8 mouse cellular contexts compared by ENCODE assay signal in the genomic region with DNA sequence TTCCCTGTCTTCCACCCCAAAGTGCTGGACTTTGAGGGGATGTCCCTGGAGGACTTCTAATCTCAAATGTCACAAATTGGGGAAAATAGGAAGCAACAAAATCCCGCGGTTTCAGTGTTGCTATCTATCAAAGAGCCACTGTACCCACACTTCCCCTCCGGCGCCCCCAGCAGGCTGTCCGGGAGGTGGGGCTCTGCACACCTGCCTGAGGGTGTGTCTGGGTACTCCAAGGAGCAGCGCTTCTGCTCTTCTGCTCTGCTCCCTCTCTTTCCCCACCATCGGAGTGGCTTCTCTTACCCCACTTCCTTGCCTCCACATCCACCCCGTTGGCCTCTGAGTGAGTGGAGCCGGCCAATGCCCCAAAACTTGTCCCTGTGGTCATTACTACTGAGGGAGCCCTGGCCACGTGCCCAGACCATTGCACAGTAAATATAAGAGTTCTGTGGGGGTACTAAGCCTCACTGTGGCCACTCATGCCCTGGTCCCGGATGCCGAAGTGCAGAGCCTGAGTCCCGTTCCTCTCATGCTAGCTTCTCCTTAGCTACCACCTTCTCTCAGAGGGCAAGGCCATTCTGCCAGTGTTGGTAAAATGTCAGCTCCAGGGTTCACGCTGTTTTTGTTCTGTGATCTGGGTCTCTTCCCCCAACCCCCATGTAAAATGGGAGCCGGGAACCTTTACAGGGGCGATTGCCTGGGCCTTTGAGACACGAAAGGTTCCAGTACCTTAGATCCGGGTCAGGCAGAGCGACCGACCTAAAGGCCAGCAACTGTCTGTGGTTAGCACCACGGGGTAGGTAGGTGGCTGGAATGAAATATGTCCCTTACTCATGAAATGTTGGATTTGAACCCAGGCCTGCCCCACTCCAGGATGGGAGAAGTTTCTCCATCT. TPM values are rescaled to one million over a fixed set of nuclear protein-coding genes. Genes with fewer than 3 reads are reported as not detected.
DNase-seq lines count a peak whose midpoint lies in the region; ATAC-seq lines count a peak whose summit lies in the region.

No protein-coding gene starts in this region.

- no peak for ATAC-seq in hindbrain, embryonic 11.5 days (ENCODE audit: low FRiP score)
- ATAC-seq in liver, embryonic 13.5 days (ENCODE audit: low read depth) = no peak
- no peak for ATAC-seq in neural tube, embryonic 14.5 days (ENCODE audit: low read depth)

- H3K4me3 ChIP-seq in embryonic facial prominence, embryonic 10.5 days = peak overlapping the region; percentile 71
- H3K4me3 ChIP-seq in hindbrain, embryonic 11.5 days (ENCODE audit: low read depth, low read length) = peak overlapping the region; percentile 35; the same call in 1 of the 2 replicates
- H3K4me3 ChIP-seq in liver, embryonic 13.5 days (replicated peaks) = peak overlapping the region; percentile 60
- peak overlapping the region; percentile 39; the same call in 1 of the 2 replicates for H3K4me3 ChIP-seq in neural tube, embryonic 14.5 days (ENCODE audit: low read depth, low read length)

- no peak overlapping the region for H3K9ac ChIP-seq in hindbrain, embryonic 11.5 days (ENCODE audit: low read depth, low read length)
- H3K9ac ChIP-seq in liver, embryonic 13.5 days = peak overlapping the region; percentile 71
- H3K9ac ChIP-seq in neural tube, embryonic 14.5 days (replicated peaks; ENCODE audit: low read depth, low read length) = no peak overlapping the region

- H3K9me3 ChIP-seq in embryonic facial prominence, embryonic 10.5 days = no peaks in the 10 kb centered on the region
- H3K9me3 ChIP-seq in hindbrain, embryonic 11.5 days (ENCODE audit: control insufficient read depth, low read length) = no peaks in the 10 kb centered on the region
- H3K9me3 ChIP-seq in liver, embryonic 13.5 days (replicated peaks) = no peaks in the 10 kb centered on the region
- no peaks in the 10 kb centered on the region for H3K9me3 ChIP-seq in neural tube, embryonic 14.5 days (ENCODE audit: control insufficient read depth, low read length)

- H3K27ac ChIP-seq in embryonic facial prominence, embryonic 10.5 days (replicated peaks) = peak overlapping the region; percentile 90
- H3K27ac ChIP-seq in hindbrain, embryonic 11.5 days (ENCODE audit: low read depth, low read length) = no peak overlapping the region
- H3K27ac ChIP-seq in liver, embryonic 13.5 days = peak overlapping the region; percentile 77
- no peak overlapping the region for H3K27ac ChIP-seq in neural tube, embryonic 14.5 days (ENCODE audit: low read depth, low read length)

- peaks cover 11% of the 10 kb centered on the region for H3K36me3 ChIP-seq in embryonic facial prominence, embryonic 10.5 days (replicated peaks)
- H3K36me3 ChIP-seq in hindbrain, embryonic 11.5 days (ENCODE audit: control insufficient read depth, insufficient read depth, low read length) = no peaks in the 10 kb centered on the region
- peaks cover 9% of the 10 kb centered on the region for H3K36me3 ChIP-seq in liver, embryonic 13.5 days
- H3K36me3 ChIP-seq in neural tube, embryonic 14.5 days (ENCODE audit: control insufficient read depth, insufficient read depth, low read length) = no peaks in the 10 kb centered on the region

- peaks cover 79% of the 10 kb centered on the region for H3K4me1 ChIP-seq in embryonic facial prominence, embryonic 10.5 days
- peaks cover 12% of the 10 kb centered on the region for H3K4me1 ChIP-seq in hindbrain, embryonic 11.5 days (replicated peaks; ENCODE audit: control insufficient read depth, insufficient read depth, low read length)
- H3K4me1 ChIP-seq in liver, embryonic 13.5 days (replicated peaks) = peaks cover 74% of the 10 kb centered on the region
- H3K4me1 ChIP-seq in neural tube, embryonic 14.5 days (ENCODE audit: control insufficient read depth, insufficient read depth, low read length) = peaks cover 23% of the 10 kb centered on the region; the same call in 1 of the 2 replicates

- H3K4me2 ChIP-seq in hindbrain, embryonic 11.5 days (replicated peaks; ENCODE audit: low read depth, low read length) = peak overlapping the region; percentile 87
- peak overlapping the region; percentile 58 for H3K4me2 ChIP-seq in liver, embryonic 13.5 days
- H3K4me2 ChIP-seq in neural tube, embryonic 14.5 days (ENCODE audit: low read depth, low read length) = peak overlapping the region; percentile 62

- WGBS in embryonic facial prominence, embryonic 10.5 days = 34% methylated on average over 21 of the region's 21 CpGs
- WGBS in hindbrain, embryonic 11.5 days = 40% methylated on average over 21 of the region's 21 CpGs
- 20% methylated on average over 21 of the region's 21 CpGs for WGBS in liver, embryonic 13.5 days (ENCODE audit: insufficient replicate concordance)
- 37% methylated on average over 21 of the region's 21 CpGs for WGBS in neural tube, embryonic 14.5 days

- DNase-seq in adrenal gland, adult (ENCODE audit: inconsistent age in 2 of 2, low spot score in 1 of 2) = peak; percentile 60 to 86
- DNase-seq in adrenal gland, postnatal 4 days (ENCODE audit: low spot score in 2 of 2) = no peak
- peak; percentile 36 for DNase-seq in embryonic facial prominence, embryonic 10.5 days (ENCODE audit: low spot score)
- DNase-seq in hindbrain, embryonic 11.5 days (ENCODE audit: low spot score) = peak; percentile 25
- no peak for DNase-seq in liver, embryonic 13.5 days
- no peak for DNase-seq in frontal cortex, postnatal 36 days (ENCODE audit: low spot score in 2 of 2)
- no peak for DNase-seq in left cerebral cortex, adult 18-20 months (ENCODE audit: low spot score in 2 of 2)

- peaks cover 39% of the 10 kb centered on the region for H3K27me3 ChIP-seq in embryonic facial prominence, embryonic 10.5 days (replicated peaks; ENCODE audit: low read depth, poor library complexity, severe bottlenecking)
- H3K27me3 ChIP-seq in hindbrain, embryonic 11.5 days (ENCODE audit: control insufficient read depth, insufficient read depth, low read length) = peaks cover 20% of the 10 kb centered on the region
- H3K27me3 ChIP-seq in liver, embryonic 13.5 days = peaks cover 70% of the 10 kb centered on the region
- peaks cover 9% of the 10 kb centered on the region for H3K27me3 ChIP-seq in neural tube, embryonic 14.5 days (ENCODE audit: control insufficient read depth, insufficient read depth, low read length)

RNA-seq across cellular contexts. Expression of gene Cdc42ep1, which starts 1.4 kb away (rescaled TPM):
- total RNA-seq in adrenal gland, postnatal 4 days (2021) = 10 to 100 TPM; 56.7 to 59.1 TPM
- polyA plus RNA-seq in embryonic facial prominence, embryonic 10.5 days (2016; fragmentation: Nextera tagmentation; extraction: Ambion mirVana) = 19.9 and 20.8 TPM in 2 replicates
- 7.8 and 9.1 TPM in 2 replicates for polyA plus RNA-seq in hindbrain, embryonic 11.5 days (2014; fragmentation: Nextera tagmentation; extraction: Ambion mirVana)
- 9.5 and 10.8 TPM in 2 replicates for polyA plus RNA-seq in liver, embryonic 13.5 days (2015; fragmentation: Nextera tagmentation; extraction: Ambion mirVana)
- 4.6 and 7.7 TPM in 2 replicates for polyA plus RNA-seq in neural tube, embryonic 14.5 days (2014; fragmentation: Nextera tagmentation; extraction: Ambion mirVana)
- total RNA-seq in left cerebral cortex, adult 18-20 months (2021) = 10 to 100 TPM; 15.3 to 16.3 TPM

RNA-seq across cellular contexts. Expression of gene Lgals2, which starts 11.5 kb away (rescaled TPM):
- 1 to 10 TPM; 2.6 to 2.9 TPM for total RNA-seq in adrenal gland, postnatal 4 days (2021)
- polyA plus RNA-seq in embryonic facial prominence, embryonic 10.5 days (2016; fragmentation: Nextera tagmentation; extraction: Ambion mirVana) = not detected in 2 replicates
- not detected in 2 replicates for polyA plus RNA-seq in hindbrain, embryonic 11.5 days (2014; fragmentation: Nextera tagmentation; extraction: Ambion mirVana)
- 10.0 and 13.7 TPM in 2 replicates for polyA plus RNA-seq in liver, embryonic 13.5 days (2015; fragmentation: Nextera tagmentation; extraction: Ambion mirVana)
- polyA plus RNA-seq in neural tube, embryonic 14.5 days (2014; fragmentation: Nextera tagmentation; extraction: Ambion mirVana) = not detected in 2 replicates
- not detected for total RNA-seq in left cerebral cortex, adult 18-20 months (2021)

RNA-seq across cellular contexts. Expression of gene Gga1, which starts 33.2 kb away (rescaled TPM):
- 10 to 100 TPM; 58.8 to 65.5 TPM for total RNA-seq in adrenal gland, postnatal 4 days (2021)
- polyA plus RNA-seq in embryonic facial prominence, embryonic 10.5 days (2016; fragmentation: Nextera tagmentation; extraction: Ambion mirVana) = 52.0 and 53.5 TPM in 2 replicates
- 26.3 and 26.4 TPM in 2 replicates for polyA plus RNA-seq in hindbrain, embryonic 11.5 days (2014; fragmentation: Nextera tagmentation; extraction: Ambion mirVana)
- 20.7 and 23.7 TPM in 2 replicates for polyA plus RNA-seq in liver, embryonic 13.5 days (2015; fragmentation: Nextera tagmentation; extraction: Ambion mirVana)
- polyA plus RNA-seq in neural tube, embryonic 14.5 days (2014; fragmentation: Nextera tagmentation; extraction: Ambion mirVana) = 31.7 and 37.1 TPM in 2 replicates
- total RNA-seq in left cerebral cortex, adult 18-20 months (2021) = 10 to 100 TPM; 64.6 to 67.2 TPM

RNA-seq across cellular contexts. Expression of gene Card10, which starts 41.0 kb away (rescaled TPM):
- 10 to 100 TPM; 11.8 to 14.5 TPM for total RNA-seq in adrenal gland, postnatal 4 days (2021)
- polyA plus RNA-seq in embryonic facial prominence, embryonic 10.5 days (2016; fragmentation: Nextera tagmentation; extraction: Ambion mirVana) = 3.3 and 4.3 TPM in 2 replicates
- 1.8 and 2.4 TPM in 2 replicates for polyA plus RNA-seq in hindbrain, embryonic 11.5 days (2014; fragmentation: Nextera tagmentation; extraction: Ambion mirVana)
- polyA plus RNA-seq in liver, embryonic 13.5 days (2015; fragmentation: Nextera tagmentation; extraction: Ambion mirVana) = 1.1 and 1.3 TPM in 2 replicates
- polyA plus RNA-seq in neural tube, embryonic 14.5 days (2014; fragmentation: Nextera tagmentation; extraction: Ambion mirVana) = 1.8 and 2.2 TPM in 2 replicates
- 1 to 10 TPM; 4.8 to 4.9 TPM for total RNA-seq in left cerebral cortex, adult 18-20 months (2021)

RNA-seq across cellular contexts. Expression of gene Gm49510, which starts 55.6 kb away (rescaled TPM):
- not detected for total RNA-seq in adrenal gland, postnatal 4 days (2021)
- 0.34 and 0.74 TPM in 2 replicates for polyA plus RNA-seq in embryonic facial prominence, embryonic 10.5 days (2016; fragmentation: Nextera tagmentation; extraction: Ambion mirVana)
- 0.13 and 0.42 TPM in 2 replicates for polyA plus RNA-seq in hindbrain, embryonic 11.5 days (2014; fragmentation: Nextera tagmentation; extraction: Ambion mirVana)
- 0.15 and 0.16 TPM in 2 replicates for polyA plus RNA-seq in liver, embryonic 13.5 days (2015; fragmentation: Nextera tagmentation; extraction: Ambion mirVana)
- 0.21 TPM in 1 of 2 replicates, not detected in the other for polyA plus RNA-seq in neural tube, embryonic 14.5 days (2014; fragmentation: Nextera tagmentation; extraction: Ambion mirVana)
- total RNA-seq in left cerebral cortex, adult 18-20 months (2021) = under 1 TPM in 1 of 2 experiments, not detected in 1; 0.52 TPM

Comparison
In these comparisons a context has a peak if more than half of its experiments do, and no peak if none do; other contexts are left out.
1. DNase-seq: peak in adrenal gland, adult (2 of 2), embryonic facial prominence, embryonic 10.5 days (single experiment) and hindbrain, embryonic 11.5 days (single experiment); none in adrenal gland, postnatal 4 days (0 of 2), liver, embryonic 13.5 days (single experiment), frontal cortex, postnatal 36 days (0 of 2) and left cerebral cortex, adult 18-20 months (0 of 2).
2. H3K27ac ChIP-seq: peak in embryonic facial prominence, embryonic 10.5 days (single experiment) and liver, embryonic 13.5 days (single experiment); none in hindbrain, embryonic 11.5 days (single experiment) and neural tube, embryonic 14.5 days (single experiment).
3. RNA of gene Lgals2, which starts 11.5 kb away (polyA plus RNA-seq): 10.0 to 13.7 TPM in liver, embryonic 13.5 days; not detected in embryonic facial prominence, embryonic 10.5 days, not detected in hindbrain, embryonic 11.5 days and not detected in neural tube, embryonic 14.5 days; every median in the first group is over 10 times any median in the second.
4. Peak in every context shown above with its lines, with median percentiles within 50 percentile points of each other: H3K4me3 ChIP-seq and H3K4me2 ChIP-seq.